Mouse (Mus musculus): Measurements from ENCODE around the gene Cdkl4. TPM values are rescaled to one million over a fixed set of nuclear protein-coding genes. Genes with fewer than 3 reads are reported as not detected.

Cdkl4 gene
- polyA plus RNA-seq (2015; fragmentation: Nextera tagmentation; extraction: Ambion mirVana), result 0.18 and 0.21 TPM in 2 replicates

DNA sequence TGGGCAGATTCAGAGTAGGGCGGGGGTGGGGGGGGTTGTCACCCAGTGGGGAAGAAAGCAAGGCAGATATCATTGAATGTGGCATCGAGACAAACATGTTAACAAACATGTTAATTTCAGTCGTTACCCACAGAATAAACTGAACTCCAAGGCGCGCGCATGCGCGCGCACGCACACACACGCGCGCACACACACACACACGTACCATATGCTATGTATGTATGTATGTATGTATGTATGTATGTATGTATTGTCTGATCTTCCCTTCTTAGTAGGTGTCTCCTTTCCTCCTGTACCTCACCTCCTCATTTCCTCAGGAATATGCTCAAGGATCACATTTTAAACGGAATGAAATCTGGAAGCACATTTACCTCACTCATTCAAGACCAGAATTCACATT, at the start of gene Cdkl4:
Gene Cdkl4 (minus strand): TSS at position 175 of the 400 bp plus-strand sequence.
- peaks cover 5% of the 10 kb centered on the region; the same call in 1 of the 2 replicates for H3K4me1 ChIP-seq
- 66% methylated on average over 15 of the region's 15 CpGs for WGBS
- peak within 1 kb of the TSS; percentile 94 for H3K4me2 ChIP-seq
- no peaks in the 10 kb centered on the region for H3K27me3 ChIP-seq
- H3K9me3 ChIP-seq, result no peaks in the 10 kb centered on the region
- no peak within 1 kb of the TSS for H3K27ac ChIP-seq
- H3K4me3 ChIP-seq, result peak within 1 kb of the TSS; percentile 42
- peaks cover 24% of the 10 kb centered on the region for H3K36me3 ChIP-seq
- no peak for ATAC-seq (ENCODE audit: insufficient number of reproducible peaks, low FRiP score, low TSS enrichment, low read depth)
- peak within 1 kb of the TSS; percentile 33; the same call in 1 of the 2 replicates for H3K9ac ChIP-seq

DNA sequence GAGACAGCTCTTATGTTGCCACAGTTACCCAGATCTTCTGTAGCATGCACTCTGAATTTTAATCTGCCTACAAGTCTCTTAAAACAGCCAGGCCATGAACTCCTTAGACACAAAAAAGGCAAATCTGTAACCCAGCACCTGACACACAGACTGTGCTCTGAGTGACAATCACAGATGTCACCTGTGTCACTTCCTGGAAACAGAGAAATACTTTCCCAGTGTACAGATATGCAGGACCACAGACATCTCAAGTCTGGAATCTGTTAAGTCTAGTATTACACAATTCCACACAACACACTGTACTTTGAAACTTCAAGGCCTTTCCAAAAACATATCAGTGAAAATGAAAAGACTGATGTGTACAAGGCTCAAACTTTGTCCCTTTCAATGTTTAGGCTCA, 47.4 kb upstream of the Cdkl4 start:
- H3K36me3 ChIP-seq, result peaks cover 3% of the 10 kb centered on the region; the same call in 1 of the 2 replicates
- H3K27ac ChIP-seq, result no peak overlapping the region
- no peak for ATAC-seq (ENCODE audit: insufficient number of reproducible peaks, low FRiP score, low TSS enrichment, low read depth)
- no peaks in the 10 kb centered on the region for H3K4me1 ChIP-seq
- H3K27me3 ChIP-seq, result no peaks in the 10 kb centered on the region
- H3K9ac ChIP-seq, result no peak overlapping the region
- H3K9me3 ChIP-seq, result no peaks in the 10 kb centered on the region
- H3K4me2 ChIP-seq, result no peak overlapping the region
- H3K4me3 ChIP-seq, result no peak overlapping the region

DNA sequence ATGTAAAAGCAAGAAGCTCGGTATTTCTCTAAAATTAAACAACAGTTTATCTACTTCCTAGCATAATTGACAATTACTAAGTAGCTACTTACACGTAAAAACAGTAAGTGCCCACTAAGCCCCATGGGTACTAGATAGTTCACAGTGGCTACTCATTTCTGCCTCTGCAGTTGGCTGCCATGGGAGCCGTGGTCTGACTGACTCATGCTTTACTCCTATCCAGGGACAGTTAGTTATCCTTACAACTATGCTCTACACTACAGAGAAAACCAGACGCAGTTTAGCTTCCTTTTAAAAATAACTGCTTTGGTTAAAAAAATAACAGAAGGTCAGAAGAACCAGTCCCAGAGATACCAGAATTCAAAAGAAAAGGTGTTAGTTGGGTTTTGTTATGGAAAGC, 44.1 kb upstream of the Cdkl4 start:
- H3K27me3 ChIP-seq, result no peaks in the 10 kb centered on the region
- H3K4me2 ChIP-seq, result no peak overlapping the region
- H3K4me3 ChIP-seq, result no peak overlapping the region
- no peaks in the 10 kb centered on the region for H3K4me1 ChIP-seq
- ATAC-seq (ENCODE audit: insufficient number of reproducible peaks, low FRiP score, low TSS enrichment, low read depth), result no peak
- 71% methylated on average over 4 of the region's 4 CpGs for WGBS
- peaks cover 23% of the 10 kb centered on the region for H3K36me3 ChIP-seq
- H3K9me3 ChIP-seq, result no peaks in the 10 kb centered on the region
- no peak overlapping the region for H3K27ac ChIP-seq
- no peak overlapping the region for H3K9ac ChIP-seq

DNA sequence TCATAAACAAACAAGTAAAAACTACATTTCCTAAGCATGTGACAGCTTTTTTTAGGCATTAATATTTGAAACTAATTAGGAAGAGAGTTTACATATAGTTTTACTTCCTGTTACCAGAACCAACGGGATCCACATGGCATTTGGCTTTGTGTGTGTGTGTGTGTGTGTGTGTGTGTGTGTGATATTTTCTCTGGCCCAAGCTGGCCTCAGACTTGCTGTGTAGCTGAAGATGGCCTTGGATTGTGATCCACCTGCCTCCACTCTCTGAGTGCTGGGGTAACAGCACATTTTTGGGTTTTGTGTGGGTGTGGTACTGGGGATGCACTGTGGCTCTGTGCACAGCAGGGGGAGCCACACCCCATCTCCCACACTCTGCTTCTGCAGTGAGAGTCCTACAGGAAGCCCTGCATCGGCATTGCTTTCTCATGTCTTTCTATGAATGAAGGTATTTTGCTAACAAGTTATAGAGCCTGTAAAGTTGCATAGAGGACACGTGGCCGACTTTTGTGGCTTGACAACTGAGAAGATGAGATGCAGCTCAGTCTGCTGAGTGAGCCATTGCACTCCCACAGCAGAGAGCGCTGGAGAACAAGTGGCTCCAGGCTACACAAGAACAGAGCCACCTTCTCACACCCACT, 43.3 kb upstream of the Cdkl4 start:
- Histone ChIP-seq H3K4me1 (no peaks in the 10 kb centered on the region), H3K9ac (no peak overlapping the region), H3K4me2 (no peak overlapping the region), H3K27me3 (no peaks in the 10 kb centered on the region), H3K4me3 (no peak overlapping the region), H3K27ac (no peak overlapping the region), H3K9me3 (no peaks in the 10 kb centered on the region), H3K36me3 (peaks cover 25% of the 10 kb centered on the region)
- WGBS, result 48% methylated on average over 5 of the region's 5 CpGs
- no peak for ATAC-seq (ENCODE audit: insufficient number of reproducible peaks, low FRiP score, low TSS enrichment, low read depth)

DNA sequence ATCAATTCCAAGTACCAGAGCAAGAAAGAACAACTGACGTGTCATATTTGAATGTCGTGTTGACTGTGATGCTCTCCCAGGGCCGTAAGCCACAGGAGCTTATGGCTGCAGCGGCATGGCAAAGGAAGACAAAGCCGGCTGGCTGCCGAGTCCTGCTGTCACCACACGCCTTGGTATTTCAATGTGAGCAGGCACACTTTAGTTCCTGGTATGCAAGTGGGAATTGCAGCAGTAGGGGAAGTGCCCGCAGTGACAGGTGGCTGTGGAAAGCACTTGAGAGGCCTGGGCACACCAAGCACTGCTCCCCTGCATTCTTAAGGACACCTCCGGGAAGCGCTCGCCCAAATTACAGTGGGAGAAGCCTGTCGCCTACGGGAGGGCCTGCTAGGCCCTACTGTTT, 41.9 kb upstream of the Cdkl4 start:
- Histone ChIP-seq H3K27ac (no peak overlapping the region), H3K9ac (no peak overlapping the region), H3K36me3 (peaks cover 38% of the 10 kb centered on the region), H3K27me3 (no peaks in the 10 kb centered on the region), H3K4me3 (no peak overlapping the region), H3K9me3 (no peaks in the 10 kb centered on the region), H3K4me2 (no peak overlapping the region), H3K4me1 (no peaks in the 10 kb centered on the region)
- WGBS, result 86% methylated on average over 13 of the region's 13 CpGs
- no peak for ATAC-seq (ENCODE audit: insufficient number of reproducible peaks, low FRiP score, low TSS enrichment, low read depth)

DNA sequence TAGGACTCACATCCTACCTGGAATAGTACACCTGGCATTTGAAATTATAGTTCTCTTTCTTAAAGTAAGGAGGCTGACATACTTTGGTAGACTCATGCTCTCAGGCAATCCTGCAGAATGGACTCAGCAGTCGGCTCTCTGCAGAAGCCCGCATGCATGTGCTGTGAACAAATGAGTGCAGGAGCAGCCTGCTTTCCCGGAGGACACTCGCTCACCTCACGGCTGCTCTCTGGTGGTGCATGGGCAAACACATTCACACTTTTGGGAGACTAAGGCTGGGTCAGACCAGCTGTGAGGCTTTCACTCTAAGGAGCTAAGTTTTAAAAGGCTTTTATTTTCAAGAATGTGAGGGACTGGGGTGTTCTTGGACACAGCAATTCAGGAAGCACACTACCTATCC, 41.3 kb upstream of the Cdkl4 start:
- H3K9ac ChIP-seq, result no peak overlapping the region
- H3K4me2 ChIP-seq, result no peak overlapping the region
- no peak overlapping the region for H3K4me3 ChIP-seq
- 83% methylated on average over 5 of the region's 5 CpGs for WGBS
- no peaks in the 10 kb centered on the region for H3K9me3 ChIP-seq
- no peak overlapping the region for H3K27ac ChIP-seq
- no peaks in the 10 kb centered on the region for H3K27me3 ChIP-seq
- ATAC-seq (ENCODE audit: insufficient number of reproducible peaks, low FRiP score, low TSS enrichment, low read depth), result no peak
- H3K36me3 ChIP-seq, result peaks cover 42% of the 10 kb centered on the region
- no peaks in the 10 kb centered on the region for H3K4me1 ChIP-seq

DNA sequence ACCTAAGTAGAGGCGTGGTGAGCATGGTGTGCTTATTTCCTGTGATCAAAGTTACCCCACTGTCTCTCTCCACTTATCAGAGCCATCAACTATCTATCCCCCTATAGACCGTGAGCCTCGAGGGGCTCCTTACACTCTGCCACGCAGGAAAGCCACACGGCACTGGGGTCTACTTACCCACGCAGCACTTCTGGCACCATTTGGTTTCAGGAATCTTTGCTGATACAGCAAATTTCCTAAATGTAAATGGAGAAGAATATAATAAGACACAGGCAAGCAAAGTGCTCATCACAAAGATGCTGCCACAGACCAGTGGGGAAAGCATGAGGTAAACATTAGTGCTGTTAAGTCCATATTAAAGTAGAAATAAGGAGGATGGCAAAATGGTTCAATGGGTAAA, 26.2 kb upstream of the Cdkl4 start:
- H3K27me3 ChIP-seq, result no peaks in the 10 kb centered on the region
- H3K4me3 ChIP-seq, result no peak overlapping the region
- no peak for ATAC-seq (ENCODE audit: insufficient number of reproducible peaks, low FRiP score, low TSS enrichment, low read depth)
- no peaks in the 10 kb centered on the region for H3K9me3 ChIP-seq
- H3K9ac ChIP-seq, result no peak overlapping the region
- H3K4me2 ChIP-seq, result no peak overlapping the region
- 91% methylated on average over 6 of the region's 6 CpGs for whole genome bisulfite sequencing
- peaks cover 85% of the 10 kb centered on the region for H3K36me3 ChIP-seq
- H3K27ac ChIP-seq, result no peak overlapping the region
- no peaks in the 10 kb centered on the region for H3K4me1 ChIP-seq

DNA sequence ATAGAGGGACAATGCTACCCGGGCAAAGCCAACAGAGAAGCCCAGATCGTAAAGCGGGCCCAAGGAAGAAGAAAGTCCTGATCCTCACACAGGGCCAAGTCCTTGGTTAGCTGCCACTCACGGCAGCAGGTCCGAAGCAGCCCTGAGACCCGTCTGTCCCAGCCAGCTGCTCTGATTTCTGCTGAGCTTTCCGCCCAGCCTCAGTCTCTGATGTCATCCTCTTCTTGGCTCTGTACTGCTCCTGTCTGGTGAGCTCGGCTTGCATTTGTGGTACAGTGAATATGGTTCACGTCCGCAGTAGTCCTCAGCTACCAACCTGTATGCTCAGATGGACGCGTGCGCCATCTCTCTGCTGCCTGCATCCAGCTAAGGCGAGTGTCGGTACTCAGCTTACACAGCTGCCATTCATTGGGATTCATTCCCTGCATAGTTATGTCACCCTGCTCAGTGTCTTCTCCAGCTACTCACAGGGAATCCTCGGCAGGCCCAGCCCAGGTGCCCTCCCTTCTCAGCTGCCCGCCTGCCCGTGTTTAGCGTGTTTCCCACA, 25.5 kb upstream of the Cdkl4 start:
- Histone ChIP-seq H3K27ac (no peak overlapping the region), H3K4me1 (no peaks in the 10 kb centered on the region), H3K9ac (no peak overlapping the region), H3K36me3 (peaks cover 78% of the 10 kb centered on the region), H3K4me2 (no peak overlapping the region), H3K4me3 (no peak overlapping the region), H3K27me3 (no peaks in the 10 kb centered on the region), H3K9me3 (no peaks in the 10 kb centered on the region)
- no peak for ATAC-seq (ENCODE audit: insufficient number of reproducible peaks, low FRiP score, low TSS enrichment, low read depth)
- 90% methylated on average over 19 of the region's 19 CpGs for WGBS

DNA sequence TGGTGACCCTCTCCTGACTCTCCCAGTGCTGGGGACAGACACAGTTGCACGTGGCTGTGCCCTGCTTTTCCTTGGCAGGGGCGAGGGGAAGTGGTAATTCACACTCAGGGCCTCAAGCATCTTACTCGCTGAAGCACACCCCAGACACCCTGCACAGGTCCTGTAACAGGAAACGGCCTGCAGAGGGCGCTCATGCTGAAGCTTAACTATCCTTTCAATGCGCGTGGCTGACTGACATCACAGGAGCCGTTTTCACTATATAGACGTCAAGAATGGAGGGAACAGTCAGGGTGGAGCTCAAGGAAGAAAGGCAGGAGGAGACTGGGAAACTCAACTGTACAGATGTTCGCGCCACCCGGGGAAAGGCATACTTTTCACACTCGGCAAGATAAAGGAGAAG, 23.8 kb upstream of the Cdkl4 start:
- H3K4me1 ChIP-seq, result no peaks in the 10 kb centered on the region
- H3K36me3 ChIP-seq, result peaks cover 79% of the 10 kb centered on the region
- no peaks in the 10 kb centered on the region for H3K27me3 ChIP-seq
- H3K9ac ChIP-seq, result no peak overlapping the region
- H3K4me3 ChIP-seq, result no peak overlapping the region
- no peak for ATAC-seq (ENCODE audit: insufficient number of reproducible peaks, low FRiP score, low TSS enrichment, low read depth)
- H3K4me2 ChIP-seq, result no peak overlapping the region
- no peaks in the 10 kb centered on the region for H3K9me3 ChIP-seq
- H3K27ac ChIP-seq, result no peak overlapping the region
- 64% methylated on average over 13 of the region's 13 CpGs for WGBS

DNA sequence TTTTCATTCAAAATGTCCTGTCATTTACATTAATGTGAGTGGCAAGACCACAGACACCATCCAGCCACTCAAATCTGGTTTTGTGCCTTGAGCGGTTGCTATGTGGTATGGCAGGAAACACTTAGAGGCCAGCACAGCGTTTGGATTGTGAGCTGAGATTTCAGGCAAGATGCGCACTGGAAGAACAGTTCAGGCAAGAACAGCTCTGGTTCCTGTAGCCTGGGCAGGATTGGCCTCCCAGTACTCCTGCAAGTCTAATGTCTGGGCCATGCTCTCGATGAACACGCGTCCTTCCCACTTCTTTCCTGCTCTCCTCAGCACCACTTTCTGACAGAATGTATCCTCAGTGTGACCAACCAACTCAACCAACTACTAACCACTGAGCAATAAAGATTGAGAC, 5.4 kb upstream of the Cdkl4 start:
- Histone ChIP-seq H3K9ac (no peak overlapping the region), H3K4me3 (no peak overlapping the region), H3K4me1 (no peaks in the 10 kb centered on the region), H3K27ac (no peak overlapping the region), H3K9me3 (no peaks in the 10 kb centered on the region), H3K4me2 (no peak overlapping the region), H3K27me3 (no peaks in the 10 kb centered on the region), H3K36me3 (peaks cover 58% of the 10 kb centered on the region)
- no peak for ATAC-seq (ENCODE audit: insufficient number of reproducible peaks, low FRiP score, low TSS enrichment, low read depth)
- 83% methylated on average over 6 of the region's 6 CpGs for WGBS

DNA sequence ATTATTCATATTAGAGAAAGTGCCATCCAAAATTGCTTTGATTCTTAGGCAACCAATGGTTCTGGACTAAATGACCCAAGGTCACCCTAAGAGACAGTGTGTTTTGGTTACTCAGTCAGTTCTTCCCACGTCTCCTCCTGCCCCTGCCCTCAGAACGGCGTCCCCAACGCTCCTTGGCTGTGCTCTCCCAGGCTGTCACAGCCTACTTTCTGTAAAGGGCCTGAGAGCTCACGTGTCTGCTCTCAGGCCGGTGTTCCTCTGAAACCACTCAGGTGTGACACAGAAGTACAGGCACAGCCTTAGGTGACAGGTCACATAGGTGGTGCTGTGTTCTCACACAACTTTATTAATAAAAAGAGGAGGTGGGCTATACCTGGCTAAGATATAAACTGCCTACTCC, 2.3 kb upstream of the Cdkl4 start:
- H3K9ac ChIP-seq, result no peak overlapping the region
- no peak overlapping the region for H3K4me3 ChIP-seq
- H3K4me1 ChIP-seq, result peaks cover 5% of the 10 kb centered on the region; the same call in 1 of the 2 replicates
- no peak for ATAC-seq (ENCODE audit: insufficient number of reproducible peaks, low FRiP score, low TSS enrichment, low read depth)
- H3K9me3 ChIP-seq, result no peaks in the 10 kb centered on the region
- no peak overlapping the region for H3K4me2 ChIP-seq
- no peak overlapping the region for H3K27ac ChIP-seq
- H3K36me3 ChIP-seq, result peaks cover 44% of the 10 kb centered on the region
- 85% methylated on average over 6 of the region's 6 CpGs for WGBS
- no peaks in the 10 kb centered on the region for H3K27me3 ChIP-seq

DNA sequence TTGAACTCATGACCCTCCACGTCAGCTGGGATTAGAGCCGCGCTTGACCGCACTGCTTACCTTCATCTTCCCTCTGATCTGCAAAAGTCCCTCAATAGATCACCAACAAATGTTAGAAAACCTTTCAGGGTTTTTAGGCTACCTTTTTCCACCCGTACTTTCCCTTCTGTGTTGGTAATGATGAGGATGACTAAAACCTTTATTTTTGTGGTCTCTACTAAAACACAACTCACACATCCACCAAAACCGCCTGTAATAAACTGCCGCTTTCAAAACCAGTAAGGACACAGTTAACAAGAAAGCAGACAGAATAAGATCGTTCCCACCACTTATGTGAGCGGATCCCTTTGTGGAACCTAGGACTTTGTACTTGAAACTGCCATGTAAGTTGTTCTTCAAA, 1.5 kb upstream of the Cdkl4 start:
- no peak overlapping the region for H3K4me3 ChIP-seq
- no peak overlapping the region for H3K4me2 ChIP-seq
- no peak overlapping the region for H3K9ac ChIP-seq
- H3K4me1 ChIP-seq, result peaks cover 5% of the 10 kb centered on the region; the same call in 1 of the 2 replicates
- 92% methylated on average over 9 of the region's 9 CpGs for WGBS
- H3K9me3 ChIP-seq, result no peaks in the 10 kb centered on the region
- no peak overlapping the region for H3K27ac ChIP-seq
- no peak for ATAC-seq (ENCODE audit: insufficient number of reproducible peaks, low FRiP score, low TSS enrichment, low read depth)
- peaks cover 37% of the 10 kb centered on the region for H3K36me3 ChIP-seq
- H3K27me3 ChIP-seq, result no peaks in the 10 kb centered on the region

Data from limb, embryonic 15.5 days (tissue).